Mouse (Mus musculus) mesoderm, embryonic 11.5 days (tissue): ENCODE results near the gene Sstr3.

Source experiments
- DNase-seq: peaks from one replicate; pipeline ENCODE4 v3.0.0-alpha.2; 2012; ENCODE audit warnings: low read depth, low spot score

The Sstr3 gene

DNA sequence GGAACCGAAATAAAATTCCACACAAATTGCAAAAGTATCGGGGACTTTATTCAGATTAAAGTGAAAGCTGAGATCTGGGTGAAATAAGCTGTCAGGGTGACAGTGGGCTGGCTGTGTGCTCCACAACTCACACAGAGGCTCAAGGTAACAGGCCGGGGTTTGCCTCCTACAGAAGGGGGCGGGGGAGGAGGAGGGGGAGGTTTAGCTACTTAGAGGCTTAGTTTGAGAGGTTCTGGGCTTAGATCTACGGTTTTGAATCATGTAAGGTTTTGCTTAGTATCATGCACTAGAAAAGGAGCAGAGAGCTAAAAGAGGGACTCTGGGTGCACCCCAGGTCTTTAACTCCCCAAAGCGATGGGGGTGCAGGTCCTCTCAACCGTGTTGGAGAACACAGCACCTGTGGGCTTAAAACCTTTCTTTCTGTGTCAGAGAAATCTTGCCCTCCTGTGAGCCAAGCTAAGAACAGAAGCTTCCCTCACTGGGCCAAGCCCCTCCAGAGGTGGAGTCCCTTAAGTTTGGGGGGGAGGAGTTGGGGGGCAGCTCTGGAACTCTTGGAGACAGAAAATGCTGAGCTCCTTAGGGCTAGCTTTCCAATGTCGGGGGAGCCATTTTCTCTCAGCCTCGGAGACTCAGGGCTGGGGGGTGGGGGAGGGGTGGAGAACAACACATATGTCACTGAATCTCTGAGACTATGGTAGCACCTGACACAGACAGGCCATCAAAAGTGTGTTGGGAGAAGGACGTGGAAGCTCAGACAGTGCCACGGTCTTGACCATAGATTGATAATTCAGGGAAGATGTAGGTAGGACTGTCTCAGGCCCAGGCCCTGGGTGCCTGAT is 14.9 kb upstream of the Sstr3 start:
- DNase-seq = no peak

GRCm38 (mm10) chr15:78557693-78558535 is 13.4 kb upstream of the Sstr3 start:
- DNase-seq = no peak

GRCm38 (mm10) chr15:78554545-78555313 is 10.2 kb upstream of the Sstr3 start:
- no peak for DNase-seq

- DNase-seq = no peak
These were observed 4.8 kb upstream of the Sstr3 start for GRCm38 (mm10) chr15:78549189-78549734.

GRCm38 (mm10) chr15:78548711-78549110 is 4.2 kb upstream of the Sstr3 start:
- no peak for DNase-seq

DNA sequence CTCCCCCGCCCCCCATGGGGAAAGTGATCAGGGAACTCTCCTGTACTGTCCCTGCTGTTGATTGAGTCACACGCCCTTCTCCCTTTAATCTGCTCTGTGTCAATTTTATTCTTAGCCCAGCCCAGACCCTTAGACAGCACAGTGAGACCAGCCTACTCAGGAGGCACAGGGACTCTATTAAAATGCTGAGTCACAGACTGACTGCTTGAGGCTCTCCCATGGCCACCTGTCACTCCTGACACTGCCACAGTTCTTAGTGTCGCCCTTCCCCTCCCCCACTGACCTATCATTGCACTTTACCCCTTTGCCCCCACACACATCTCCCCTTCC is 3.8 kb upstream of the Sstr3 start:
- DNase-seq = peak; percentile 16

GRCm38 (mm10) chr15:78547415-78548335 is 3.2 kb upstream of the Sstr3 start:
- no peak for DNase-seq

DNA sequence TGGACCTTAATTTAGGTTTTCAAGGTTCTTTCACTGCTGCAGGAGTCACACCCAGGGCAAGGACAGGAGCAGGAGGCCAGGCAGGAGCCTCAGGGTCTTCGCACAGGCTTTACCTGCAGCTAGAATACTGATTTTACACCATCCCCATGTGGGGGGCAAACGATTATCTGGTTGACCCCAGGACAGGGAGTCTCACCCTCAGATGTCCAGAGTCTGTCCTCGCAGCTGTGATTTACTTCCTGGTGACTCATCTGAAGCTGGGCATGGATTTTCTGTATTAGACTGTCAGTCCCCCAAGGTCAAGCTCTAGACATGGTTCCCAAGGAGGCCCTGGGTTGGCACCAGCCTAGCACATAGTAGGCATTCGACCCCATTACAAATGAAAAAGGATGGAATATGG is 1.6 kb upstream of the Sstr3 start:
- no peak for DNase-seq

DNA sequence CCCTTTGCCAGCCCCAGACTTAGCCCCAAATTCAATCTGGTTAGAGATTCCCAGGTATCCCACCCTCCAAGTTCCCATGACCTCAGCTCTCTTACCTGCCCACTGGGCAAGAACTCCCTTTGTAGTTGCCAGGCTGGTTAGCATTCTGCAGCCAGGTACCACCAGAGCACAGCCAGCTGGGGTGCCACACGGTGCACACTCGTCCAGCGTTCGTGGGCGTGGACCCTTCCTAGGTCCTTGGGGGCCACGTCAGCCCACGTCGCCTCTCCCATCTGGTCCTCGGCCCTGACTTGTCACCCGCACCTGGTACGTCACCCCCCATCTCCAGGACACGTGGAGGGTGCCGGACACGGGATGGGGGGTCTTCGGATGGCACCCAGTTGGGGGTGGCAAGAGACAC is 444 bp downstream of the Sstr3 start:
- no peak for DNase-seq

DNA sequence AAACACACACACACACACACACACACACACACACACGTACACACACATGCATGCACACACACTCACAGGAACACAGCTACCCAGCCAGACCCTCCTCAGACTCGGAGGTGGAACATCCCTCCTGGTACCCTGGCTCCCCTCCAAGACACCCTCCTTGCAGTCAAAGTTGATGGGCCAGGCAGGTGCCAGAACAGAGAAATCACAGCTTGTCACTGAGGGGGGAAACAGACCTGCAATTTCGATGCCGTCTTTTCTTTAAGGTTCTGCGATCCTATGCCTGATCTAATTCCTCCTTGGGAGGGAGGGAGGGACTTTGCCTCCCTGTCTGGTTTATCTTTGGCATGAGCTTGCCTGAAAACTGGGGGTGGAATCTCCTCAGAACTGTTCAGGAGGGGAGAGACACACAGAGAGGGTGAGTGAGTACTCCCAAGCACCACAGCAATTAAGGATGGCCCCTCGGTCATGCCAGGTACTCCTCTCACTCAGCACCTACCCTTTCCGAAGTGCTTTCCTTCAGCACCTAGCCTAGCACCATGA is 1.6 kb downstream of the Sstr3 start:
- DNase-seq = no peak

DNA sequence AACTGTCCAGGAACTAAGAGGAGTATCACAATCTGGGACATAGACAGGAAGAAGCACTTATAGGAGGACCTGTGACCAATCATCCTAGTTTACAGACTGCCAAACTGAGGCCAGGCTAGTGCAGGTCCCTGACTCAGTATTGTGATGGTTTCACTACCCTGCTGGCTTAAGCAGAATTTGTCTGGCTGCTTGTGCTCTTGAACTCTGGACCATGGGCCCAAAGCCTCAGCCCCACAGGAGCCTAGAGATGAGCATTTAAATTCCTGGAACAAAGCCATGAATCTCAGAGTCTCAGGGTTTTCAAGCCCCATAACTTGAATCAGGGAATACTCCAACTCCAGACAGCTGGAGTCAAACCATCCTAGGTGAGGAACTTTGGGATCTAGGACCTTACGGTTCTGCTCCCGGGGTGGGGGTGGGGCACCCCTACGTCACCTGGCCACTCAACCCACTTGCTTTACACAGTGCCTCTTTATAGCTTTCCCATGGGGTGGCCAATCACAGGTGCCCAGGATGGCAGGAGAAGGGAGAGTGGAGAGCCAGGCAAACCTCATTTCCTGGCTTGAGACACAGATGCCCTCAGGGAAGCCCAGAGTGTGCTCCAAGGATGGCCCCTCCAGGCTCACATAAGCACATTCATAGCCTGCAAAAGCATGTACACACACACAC is 2.3 kb downstream of the Sstr3 start:
- DNase-seq = no peak

DNA sequence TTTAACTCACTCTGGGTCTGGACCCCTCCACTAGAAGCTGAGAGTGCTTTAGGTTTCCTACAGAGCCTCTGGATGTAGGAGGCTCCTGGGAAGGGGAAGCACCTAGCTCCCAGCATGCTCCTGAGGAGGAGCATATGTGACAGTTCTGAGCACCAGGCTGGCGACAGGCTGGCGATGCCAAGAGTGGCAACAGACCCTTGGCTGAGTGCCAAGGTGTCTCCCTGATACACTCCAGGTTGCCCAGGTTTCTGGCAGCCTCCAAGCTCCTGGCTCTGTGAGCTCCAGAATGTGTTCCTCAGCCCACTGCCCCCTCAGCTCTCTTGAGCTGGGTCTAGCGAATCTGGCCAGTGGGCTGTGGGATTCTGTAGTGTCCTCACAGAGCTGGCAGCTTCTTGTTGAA is 2.9 kb downstream of the Sstr3 start:
- no peak for DNase-seq

DNA sequence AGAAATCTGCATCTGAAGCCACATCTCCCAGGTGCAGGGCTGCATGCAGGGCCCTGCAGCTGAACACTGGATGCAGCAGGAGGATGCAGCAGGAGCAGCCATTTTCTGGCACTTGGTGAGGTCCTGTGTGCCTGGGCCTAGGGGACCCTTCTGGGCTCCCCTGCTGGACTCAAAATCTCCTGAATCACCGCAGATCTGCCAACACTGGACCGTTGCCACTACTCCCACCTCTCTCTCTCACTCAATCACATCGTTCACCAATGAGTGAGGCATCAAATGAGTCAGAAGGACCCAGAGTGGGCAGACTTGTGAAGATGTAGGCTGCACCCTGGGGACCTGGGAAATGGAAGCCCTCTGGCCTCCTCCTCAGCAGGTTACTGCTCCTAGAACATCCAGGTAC is 3.4 kb downstream of the Sstr3 start:
- DNase-seq = no peak

- no peak for DNase-seq
These were observed 8.6 kb downstream of the Sstr3 start for GRCm38 (mm10) chr15:78535723-78536421.

DNA sequence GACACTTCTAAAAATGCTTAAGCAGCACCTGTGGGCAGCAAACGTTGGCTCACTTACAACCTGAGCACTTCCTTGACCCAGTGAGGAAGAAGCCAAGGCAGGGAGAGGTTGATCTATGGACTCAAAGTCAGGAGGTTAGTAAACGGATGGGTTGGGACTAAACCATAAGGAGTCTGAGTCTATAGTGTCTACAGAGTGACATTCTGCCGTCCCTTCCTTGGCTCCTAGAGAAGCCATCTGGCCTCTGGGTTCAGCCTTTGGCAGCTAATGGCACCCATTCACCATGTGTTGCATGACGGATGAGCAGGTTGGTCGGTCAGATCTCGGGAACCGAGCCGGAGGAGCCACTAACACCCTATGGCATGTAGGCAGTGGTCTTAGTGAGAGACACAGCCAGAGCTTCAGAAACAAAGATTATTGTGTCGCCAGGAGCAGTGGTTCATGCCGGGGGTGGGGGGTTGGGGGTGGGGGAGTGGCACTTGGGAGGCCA is 11.1 kb downstream of the Sstr3 start:
- DNase-seq = no peak

GRCm38 (mm10) chr15:78532566-78533345 is 11.7 kb downstream of the Sstr3 start:
- DNase-seq = no peak

- DNase-seq = peak; percentile 98
These were observed 12.5 kb downstream of the Sstr3 start for GRCm38 (mm10) chr15:78531901-78532469.

GRCm38 (mm10) chr15:78531451-78531720 is 13.1 kb downstream of the Sstr3 start:
- DNase-seq = no peak
